Mouse (Mus musculus): ENCODE results near the gene Dspp. TPM values are rescaled to one million over a fixed set of nuclear protein-coding genes. Genes with fewer than 3 reads are reported as not detected.

Gene Dspp
- polyA plus RNA-seq (2017; shearing (Covaris generic)) = not detected

GRCm38 (mm10) chr5:104170412-104170811 is at the start of gene Dspp:
Dspp (plus strand) TSS chr5:104170712.

GRCm38 (mm10) chr5:104202351-104202750 is 31.8 kb downstream of the Dspp start, which contains the start of gene Dmp1:
Dmp1 (plus strand) TSS chr5:104202613.

Other genes with a start within 250 kb of the Dspp start
- gene Hsd17b13, start 193.3 kb upstream of the Dspp start, polyA plus RNA-seq (2017; shearing (Covaris generic)) = not detected
- gene Hsd17b11, start 148.8 kb upstream of the Dspp start, polyA plus RNA-seq (2017; shearing (Covaris generic)) = 3.7 TPM
- 47.1 TPM for gene Nudt9, start 124.4 kb upstream of the Dspp start, polyA plus RNA-seq (2017; shearing (Covaris generic))
- not detected for gene Gm17660, start 93.1 kb upstream of the Dspp start, polyA plus RNA-seq (2017; shearing (Covaris generic))
- not detected for gene Sparcl1, start 57.0 kb upstream of the Dspp start, polyA plus RNA-seq (2017; shearing (Covaris generic))
- not detected for gene Dmp1, start 31.9 kb downstream of the Dspp start, polyA plus RNA-seq (2017; shearing (Covaris generic))
- not detected for gene Ibsp, start 128.5 kb downstream of the Dspp start, polyA plus RNA-seq (2017; shearing (Covaris generic))
- gene Mepe, start 154.6 kb downstream of the Dspp start, polyA plus RNA-seq (2017; shearing (Covaris generic)) = not detected